Mouse (Mus musculus) limb, embryonic 14.5 days (tissue): ENCODE data around the gene Siglec1. TPM values are rescaled to one million over a fixed set of nuclear protein-coding genes. Genes with fewer than 3 reads are reported as not detected.

ENCODE experiments used
- ATAC-seq: fragments of 200-750 bp; cut with Nextera tagmentation; 2 replicates; pipeline ENCODE4 v1.8.0; 2017; ENCODE audit warnings: low read depth, moderate number of reproducible peaks, moderate TSS enrichment; ENCODE audit not compliant: low FRiP score
- DNase-seq: peaks from one replicate; pipeline ENCODE4 v3.0.0-alpha.2; 2015; ENCODE audit warnings: low spot score
- H3K27ac ChIP-seq: fragments of 300-500 bp; sonication (generic); replicated peaks from 2 replicates; pipeline ENCODE4 v1.5.1; 2014; ENCODE audit warnings: low read depth, mild to moderate bottlenecking, low read length, moderate library complexity, mixed read lengths
- H3K27me3 ChIP-seq: fragments of 300-500 bp; sonication (generic); 2 replicates; pipeline ENCODE4 v1.6.1; 2014; ENCODE audit warnings: low read length, mixed read lengths; ENCODE audit not compliant: control insufficient read depth, insufficient read depth
- H3K36me3 ChIP-seq: fragments of 300-500 bp; sonication (generic); 2 replicates; pipeline ENCODE4 v1.6.1; 2014; ENCODE audit warnings: mild to moderate bottlenecking, low read length, moderate library complexity, mixed read lengths; ENCODE audit not compliant: control insufficient read depth, insufficient read depth
- H3K4me1 ChIP-seq: fragments of 300-500 bp; sonication (generic); 2 replicates; pipeline ENCODE4 v1.6.1; 2014; ENCODE audit warnings: antibody characterized with exemption, low read length, mixed read lengths; ENCODE audit not compliant: control insufficient read depth, insufficient read depth
- H3K4me2 ChIP-seq: fragments of 300-500 bp; sonication (generic); replicated peaks from 2 replicates; pipeline ENCODE4 v1.6.1; 2014; ENCODE audit warnings: low read depth, mild to moderate bottlenecking, low read length, moderate library complexity; ENCODE audit not compliant: severe bottlenecking
- H3K4me3 ChIP-seq: fragments of 300-500 bp; sonication (generic); replicated peaks from 2 replicates; pipeline ENCODE4 v1.5.1; 2014; ENCODE audit warnings: low read length
- H3K9ac ChIP-seq: fragments of 300-500 bp; sonication (generic); 2 replicates; pipeline ENCODE4 v1.6.1; 2014; ENCODE audit warnings: mild to moderate bottlenecking, low read depth, low read length, moderate library complexity; ENCODE audit not compliant: severe bottlenecking
- H3K9me3 ChIP-seq: fragments of 300-500 bp; sonication (generic); 2 replicates; pipeline ENCODE4 v1.6.1; 2016; ENCODE audit warnings: low read length; ENCODE audit not compliant: control insufficient read depth
- POLR2A ChIP-seq: fragments of 200-500 bp; IDR thresholded peaks from 2 replicates; pipeline ENCODE4 v1.8.0; 2012; ENCODE audit warnings: inconsistent platforms, mild to moderate bottlenecking, moderate library complexity, borderline replicate concordance; ENCODE audit not compliant: insufficient read depth, insufficient read length; ENCODE audit errors: extremely low read depth
- WGBS: fragments of 180-500 bp; shearing (Covaris S2); extraction: QIAGEN DNeasy Blood & Tissue Kit; methylation state at CpG from one replicate; pipeline ENCODE4 v1.1.7; 2014; 5-methylcytosine and 5-hydroxymethylcytosine counted together
- polyA plus RNA-seq, 2 experiments: library from polyadenylated mRNA; depleted of rRNA in 1 of 2; stranded (reverse) in 1 of 2; unstranded in 1 of 2; fragments of >200 nt; fragmentation: Nextera tagmentation in 1 of 2; extraction: Ambion mirVana in 1 of 2; gene quantifications; 2 replicates each; pipeline versions ENCODE4 v1.2.1 to v1.2.3; 2012 to 2014

The Siglec1 gene
- polyA plus RNA-seq, 2 experiments, result 0.51 to 0.87 TPM

DNA sequence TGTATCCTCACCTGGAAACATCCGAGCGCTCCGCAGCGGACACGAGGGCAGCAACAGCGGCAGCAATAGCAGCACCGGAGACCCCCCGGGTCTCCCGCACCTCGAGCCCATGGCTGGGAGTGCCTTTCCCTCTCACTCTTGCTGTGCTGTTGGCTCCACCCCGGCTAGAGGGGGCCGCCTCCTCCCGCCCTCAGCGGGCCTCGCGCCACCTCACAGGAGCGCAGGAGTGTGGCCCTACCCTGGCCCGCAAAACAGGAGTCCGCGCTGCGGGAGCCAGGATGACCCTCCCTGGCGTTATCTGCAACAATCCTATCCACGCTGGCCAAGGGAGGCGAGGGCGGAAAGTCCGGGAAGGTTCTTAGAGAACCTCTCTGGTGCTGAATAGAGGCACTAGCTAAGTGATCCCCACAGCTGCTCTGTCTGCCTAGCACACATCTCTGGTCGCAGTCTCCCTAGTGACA is 23.1 kb downstream of the Siglec1 start, which contains the start of gene Adam33:
Gene Adam33, minus strand, starts transcription at position 411 of the 461 bp plus-strand sequence.
- Histone ChIP-seq H3K36me3 (no peaks in the 10 kb centered on the region), H3K4me3 (peak within 1 kb of the TSS; percentile 27), H3K9ac (peak within 1 kb of the TSS; percentile 29; the same call in 1 of the 2 replicates), H3K4me1 (peaks cover 46% of the 10 kb centered on the region), H3K27me3 (no peaks in the 10 kb centered on the region), H3K9me3 (no peaks in the 10 kb centered on the region), H3K27ac (no peak within 1 kb of the TSS), H3K4me2 (peak within 1 kb of the TSS; percentile 47)
- TF ChIP-seq POLR2A, result no peak
- ATAC-seq, result peak; percentile 50; the same call in 1 of the 2 replicates
- 2% methylated on average over 14 of the region's 27 CpGs for WGBS
- no peak for DNase-seq

DNA sequence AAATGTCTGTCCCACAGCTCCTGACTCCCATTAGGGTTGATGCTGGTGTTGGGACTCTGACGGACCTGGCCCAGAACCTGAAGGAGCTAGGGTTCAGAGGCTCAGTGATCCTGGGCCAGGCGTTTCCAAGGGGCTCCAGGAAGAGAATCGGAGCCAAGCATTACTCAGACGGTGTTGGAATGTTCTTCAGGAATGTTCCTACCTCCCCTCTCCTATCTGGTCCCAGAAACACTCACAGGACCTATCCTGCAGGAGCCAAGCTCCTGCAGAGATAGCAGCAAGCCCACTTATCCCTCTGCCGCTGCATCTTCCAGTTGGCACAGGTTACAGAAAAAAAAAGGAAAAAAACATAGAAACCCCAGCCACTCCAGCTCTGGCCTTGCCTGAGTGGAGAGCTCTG is 25.0 kb downstream of the Siglec1 start:
- H3K27me3 ChIP-seq, result no peaks in the 10 kb centered on the region
- no peaks in the 10 kb centered on the region for H3K9me3 ChIP-seq
- TF ChIP-seq POLR2A, result no peak
- H3K4me3 ChIP-seq, result no peak overlapping the region
- 62% methylated on average over 5 of the region's 5 CpGs for WGBS
- peak overlapping the region; percentile 24; the same call in 1 of the 2 replicates for H3K4me2 ChIP-seq
- DNase-seq (peak; percentile 50), ATAC-seq (no peak)
- no peak overlapping the region for H3K9ac ChIP-seq
- peak overlapping the region; percentile 67; the same call in 1 of the 2 replicates for H3K27ac ChIP-seq
- no peaks in the 10 kb centered on the region for H3K36me3 ChIP-seq
- H3K4me1 ChIP-seq, result peaks cover 40% of the 10 kb centered on the region

GRCm38 (mm10) chr2:131060784-131061183 is 25.8 kb downstream of the Siglec1 start:
- H3K4me1 ChIP-seq, result peaks cover 46% of the 10 kb centered on the region
- WGBS, result 34% methylated on average over 6 of the region's 6 CpGs

GRCm38 (mm10) chr2:131059781-131060540 is 26.6 kb downstream of the Siglec1 start:
- H3K36me3 ChIP-seq, result no peaks in the 10 kb centered on the region
- ATAC-seq (peak; percentile 39; the same call in 1 of the 2 replicates), DNase-seq (peak; percentile 51)
- H3K27ac ChIP-seq, result peak overlapping the region; percentile 22
- TF ChIP-seq POLR2A, result no peak
- no peak overlapping the region for H3K9ac ChIP-seq
- H3K4me2 ChIP-seq, result peak overlapping the region; percentile 24
- 36% methylated on average over 9 of the region's 9 CpGs for WGBS
- H3K4me1 ChIP-seq, result peaks cover 49% of the 10 kb centered on the region
- no peaks in the 10 kb centered on the region for H3K9me3 ChIP-seq
- peaks cover 11% of the 10 kb centered on the region for H3K27me3 ChIP-seq
- H3K4me3 ChIP-seq, result no peak overlapping the region

More at GRCm38 (mm10) chr2:131060784-131061183, 25.8 kb downstream of the Siglec1 start:
- no peaks in the 10 kb centered on the region for H3K9me3 ChIP-seq
- H3K9ac ChIP-seq, result no peak overlapping the region
- peak overlapping the region; percentile 24 for H3K4me2 ChIP-seq
- peak overlapping the region; percentile 67 for H3K27ac ChIP-seq
- H3K4me3 ChIP-seq, result no peak overlapping the region
- peaks cover 3% of the 10 kb centered on the region for H3K27me3 ChIP-seq
- TF ChIP-seq POLR2A, result no peak
- DNase-seq (peak; percentile 62), ATAC-seq (peak; percentile 56; the same call in 1 of the 2 replicates)
- no peaks in the 10 kb centered on the region for H3K36me3 ChIP-seq

DNA sequence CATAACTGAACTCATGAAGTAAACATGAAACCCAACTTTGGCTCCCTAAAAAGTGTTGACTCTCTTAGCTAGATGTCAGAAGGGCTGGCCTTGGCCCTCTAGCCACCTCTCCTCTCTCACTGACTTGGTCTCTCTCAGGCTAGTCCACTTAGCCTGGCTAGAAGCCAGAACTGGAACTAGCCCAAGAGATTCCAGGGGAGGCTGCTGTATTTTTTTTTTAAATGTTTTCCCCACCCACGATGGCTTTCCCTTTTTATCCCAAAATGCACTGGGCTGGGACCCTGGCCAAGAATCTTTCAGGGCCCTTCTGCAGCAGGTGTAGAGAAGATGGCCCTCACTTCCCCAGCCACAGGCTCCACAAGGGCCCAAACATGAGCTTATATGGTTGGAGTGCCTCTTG is 27.2 kb downstream of the Siglec1 start:
- Histone ChIP-seq H3K27me3 (peaks cover 17% of the 10 kb centered on the region), H3K4me3 (no peak overlapping the region), H3K36me3 (no peaks in the 10 kb centered on the region), H3K4me2 (0 out of 2 replicates have a peak overlapping the region, but pooled peaks have one; percentile 24), H3K4me1 (peaks cover 51% of the 10 kb centered on the region), H3K9ac (no peak overlapping the region), H3K9me3 (no peaks in the 10 kb centered on the region), H3K27ac (peak overlapping the region; percentile 22; the same call in 1 of the 2 replicates)
- TF ChIP-seq POLR2A, result no peak
- WGBS, result 15% methylated on average over 1 of the region's 1 CpGs
- peak; percentile 60 for DNase-seq
- no peak for ATAC-seq
